Mouse (Mus musculus) G1E (cell line): ENCODE measurements around the gene Olfr1242. TPM values are rescaled to one million over a fixed set of nuclear protein-coding genes. Genes with fewer than 3 reads are reported as not detected.

ENCODE experiments used
- ATAC-seq: 2 replicates; pipeline ENCODE4 v1.8.0; 2016; ENCODE audit warnings: mild to moderate bottlenecking; ENCODE audit not compliant: insufficient number of reproducible peaks, poor library complexity, low FRiP score, severe bottlenecking; ENCODE audit errors: extremely low read depth
- DNase-seq: peaks from one replicate; pipeline ENCODE4 v3.0.0; 2012; ENCODE audit warnings: low spot score
- H3K27me3 ChIP-seq: 2 replicates; pipeline ENCODE4 v1.6.1; 2012; ENCODE audit warnings: mild to moderate bottlenecking, low read length, inconsistent platforms; ENCODE audit not compliant: insufficient read depth
- H3K36me3 ChIP-seq: replicated peaks from 2 replicates; pipeline ENCODE3; 2012; ENCODE audit warnings: mild to moderate bottlenecking, inconsistent platforms
- H3K4me1 ChIP-seq: 2 replicates; pipeline ENCODE4 v1.6.1; 2012; ENCODE audit warnings: low read depth, low read length, inconsistent platforms, mixed read lengths; ENCODE audit not compliant: insufficient read depth
- H3K4me3 ChIP-seq: 2 replicates; pipeline ENCODE4 v1.5.1; 2012; ENCODE audit warnings: low read depth, mild to moderate bottlenecking, inconsistent platforms, low read length, moderate library complexity, mixed read lengths
- H3K9me3 ChIP-seq: replicated peaks from 2 replicates; pipeline ENCODE4 v1.6.1; 2012; ENCODE audit warnings: inconsistent platforms
- CTCF ChIP-seq: IDR thresholded peaks from 2 replicates; pipeline ENCODE4 v1.5.1; 2012; ENCODE audit warnings: low read depth, low read length, inconsistent platforms, mixed read lengths
- GATA1 ChIP-seq: IDR thresholded peaks from 2 replicates; pipeline ENCODE4 v1.6.1; 2012; ENCODE audit warnings: borderline replicate concordance, low read length, inconsistent platforms, mixed read lengths
- GATA2 ChIP-seq: IDR thresholded peaks from 2 replicates; pipeline ENCODE4 v1.6.1; 2012; ENCODE audit warnings: low read depth, low read length, inconsistent platforms, borderline replicate concordance
- POLR2AphosphoS5 ChIP-seq: IDR thresholded peaks from 2 replicates; pipeline ENCODE4 v1.6.1; 2012; ENCODE audit warnings: low read depth, low read length, inconsistent platforms; ENCODE audit not compliant: insufficient replicate concordance
- TAL1 ChIP-seq: conservative IDR thresholded peaks from 2 replicates; pipeline ENCODE4 v1.6.1; 2012; ENCODE audit warnings: low read depth, low read length, inconsistent platforms, mixed read lengths
- polyA plus RNA-seq: library from polyadenylated mRNA; stranded (reverse); fragments of >175 nt; gene quantifications from 2 replicates; pipeline ENCODE4 v1.2.3, GENCODE M21; 2012
- total RNA-seq, 2 experiments: library from RNA; stranded (forward) in 1 of 2; stranded (reverse) in 1 of 2; fragments of 200-1000 nt in 1 of 2; fragments of >200 nt in 1 of 2; fragmentation: Nextera tagmentation in 1 of 2; gene quantifications; 2 replicates each; pipeline ENCODE4 v1.2.3; 2014 to 2017

The Olfr1242 gene
- total RNA-seq (2014; fragmentation: Nextera tagmentation): not detected in 2 replicates
- total RNA-seq (2017): not detected in 2 replicates
- polyA plus RNA-seq: not detected in 2 replicates

DNA sequence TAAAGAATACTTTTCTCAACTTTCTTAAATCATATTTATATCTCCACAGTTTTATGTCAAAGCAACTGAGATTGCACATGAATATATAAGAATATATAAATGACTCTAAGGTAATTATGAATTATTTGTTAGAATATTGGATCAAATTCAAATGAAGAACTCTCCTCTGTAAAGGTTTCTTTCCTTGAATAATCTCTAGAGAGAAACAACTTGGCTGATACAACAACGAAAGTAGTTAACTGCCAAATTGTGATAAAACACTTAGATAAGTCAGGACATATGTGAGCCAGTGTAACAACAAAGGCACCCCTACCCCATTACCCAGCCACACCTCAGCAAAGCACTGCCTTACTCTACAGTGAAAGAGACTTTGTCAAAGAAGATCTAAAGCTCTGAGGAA lies at the start of gene Olfr1242:
Gene Olfr1242 (minus strand): TSS at position 101 of the 400 bp plus-strand sequence.
- Histone ChIP-seq H3K9me3 (no peaks in the 10 kb centered on the region), H3K27me3 (no peaks in the 10 kb centered on the region), H3K36me3 (no peaks in the 10 kb centered on the region), H3K4me1 (no peaks in the 10 kb centered on the region), H3K4me3 (no peak within 1 kb of the TSS)
- TF ChIP-seq TAL1 (no peak), GATA1 (no peak), POLR2AphosphoS5 (no peak), CTCF (no peak), GATA2 (no peak)
- ATAC-seq (no peak), DNase-seq (no peak)

- no peaks in the 10 kb centered on the region for H3K36me3 ChIP-seq
- H3K4me1 ChIP-seq: no peaks in the 10 kb centered on the region
- DNase-seq (no peak), ATAC-seq (no peak)
- peaks cover 12% of the 10 kb centered on the region for H3K9me3 ChIP-seq
- no peaks in the 10 kb centered on the region for H3K27me3 ChIP-seq
- no peak overlapping the region for H3K4me3 ChIP-seq
- no peak for TF ChIP-seq GATA2
Measured at GRCm38 (mm10) chr2:89544516-89544915, 46.4 kb upstream of the Olfr1242 start.

GRCm38 (mm10) chr2:89539923-89540322 lies 41.8 kb upstream of the Olfr1242 start:
- H3K4me1 ChIP-seq: no peaks in the 10 kb centered on the region
- no peak overlapping the region for H3K4me3 ChIP-seq
- H3K36me3 ChIP-seq: no peaks in the 10 kb centered on the region
- TF ChIP-seq GATA1: no peak
- TF ChIP-seq TAL1: no peak
- H3K27me3 ChIP-seq: no peaks in the 10 kb centered on the region
- DNase-seq (no peak), ATAC-seq (no peak)
- peaks cover 6% of the 10 kb centered on the region for H3K9me3 ChIP-seq

- Histone ChIP-seq H3K27me3 (no peaks in the 10 kb centered on the region), H3K4me1 (no peaks in the 10 kb centered on the region), H3K4me3 (no peak within 1 kb of the TSS), H3K9me3 (0 out of 2 replicates have a peak, but pooled peaks cover 5% of the 10 kb centered on the region), H3K36me3 (no peaks in the 10 kb centered on the region)
- TF ChIP-seq GATA2 (no peak), GATA1 (no peak), CTCF (no peak)
- no peak for ATAC-seq
- no peak for DNase-seq
Measured at GRCm38 (mm10) chr2:89531387-89531786, 33.3 kb upstream of the Olfr1242 start, which contains the start of gene Olfr1243. Olfr1243 (minus strand) TSS chr2:89531487.

GRCm38 (mm10) chr2:89487026-89487425 lies 11.1 kb downstream of the Olfr1242 start, which contains the start of gene Olfr1241:
Olfr1241 (minus strand) TSS chr2:89487126.
- no peaks in the 10 kb centered on the region for H3K4me1 ChIP-seq
- TF ChIP-seq TAL1 (no peak), GATA1 (no peak), POLR2AphosphoS5 (no peak), GATA2 (no peak)
- H3K9me3 ChIP-seq: no peaks in the 10 kb centered on the region
- DNase-seq (no peak), ATAC-seq (no peak)
- no peak within 1 kb of the TSS for H3K4me3 ChIP-seq
- H3K36me3 ChIP-seq: no peaks in the 10 kb centered on the region
- H3K27me3 ChIP-seq: no peaks in the 10 kb centered on the region

DNA sequence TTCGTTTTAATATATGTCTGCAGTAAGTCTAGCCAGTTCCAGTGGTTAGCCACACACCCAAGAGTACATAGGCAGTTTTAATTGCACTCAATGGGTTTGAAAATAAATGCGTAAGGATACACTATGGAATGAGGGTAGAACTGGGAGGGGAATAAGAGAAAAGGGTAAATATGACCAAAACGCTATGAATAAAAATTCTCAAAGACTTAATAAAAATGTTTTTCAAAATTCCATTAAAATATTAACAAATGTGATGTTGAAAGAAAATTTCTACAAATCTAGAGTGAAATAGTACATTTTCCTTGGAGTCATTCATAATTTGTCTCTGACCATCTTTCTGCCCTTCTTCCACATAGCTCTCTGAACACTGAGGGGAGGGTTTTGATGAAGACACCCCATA lies 55.2 kb downstream of the Olfr1242 start, which contains the start of gene Olfr1240:
Gene Olfr1240 (minus strand): TSS at position 101 of the 400 bp plus-strand sequence.
- H3K4me1 ChIP-seq: no peaks in the 10 kb centered on the region
- DNase-seq (no peak), ATAC-seq (no peak)
- H3K27me3 ChIP-seq: no peaks in the 10 kb centered on the region
- H3K9me3 ChIP-seq: no peaks in the 10 kb centered on the region
- no peak for TF ChIP-seq CTCF
- TF ChIP-seq POLR2AphosphoS5: no peak
- no peak for TF ChIP-seq GATA2
- TF ChIP-seq GATA1: no peak
- TF ChIP-seq TAL1: no peak
- no peaks in the 10 kb centered on the region for H3K36me3 ChIP-seq
- H3K4me3 ChIP-seq: no peak within 1 kb of the TSS

Other genes with a start within 250 kb of the Olfr1242 start
- not detected in 2 replicates for gene Olfr1228, start 244.3 kb downstream of the Olfr1242 start, total RNA-seq (2014; fragmentation: Nextera tagmentation)
- gene Olfr1228, start 244.3 kb downstream of the Olfr1242 start, total RNA-seq (2017): 0.05 TPM in 1 of 2 replicates, not detected in the other
- gene Olfr1228, start 244.3 kb downstream of the Olfr1242 start, polyA plus RNA-seq: not detected in 2 replicates
- not detected in 2 replicates for gene Olfr1229, start 210.3 kb downstream of the Olfr1242 start, total RNA-seq (2014; fragmentation: Nextera tagmentation)
- 0.16 and 0.17 TPM in 2 replicates for gene Olfr1229, start 210.3 kb downstream of the Olfr1242 start, total RNA-seq (2017)
- not detected in 2 replicates for gene Olfr1229, start 210.3 kb downstream of the Olfr1242 start, polyA plus RNA-seq
- gene Olfr1230, start 201.1 kb downstream of the Olfr1242 start, total RNA-seq (2014; fragmentation: Nextera tagmentation): not detected in 2 replicates
- 0.41 TPM in 1 of 2 replicates, not detected in the other for gene Olfr1230, start 201.1 kb downstream of the Olfr1242 start, total RNA-seq (2017)
- gene Olfr1230, start 201.1 kb downstream of the Olfr1242 start, polyA plus RNA-seq: not detected in 2 replicates
- not detected in 2 replicates for gene Olfr1231, start 191.3 kb downstream of the Olfr1242 start, total RNA-seq (2014; fragmentation: Nextera tagmentation)
- gene Olfr1231, start 191.3 kb downstream of the Olfr1242 start, total RNA-seq (2017): 0.12 and 0.22 TPM in 2 replicates
- gene Olfr1231, start 191.3 kb downstream of the Olfr1242 start, polyA plus RNA-seq: not detected in 2 replicates
- gene Olfr1232, start 168.7 kb downstream of the Olfr1242 start, total RNA-seq (2014; fragmentation: Nextera tagmentation): not detected in 2 replicates
- gene Olfr1232, start 168.7 kb downstream of the Olfr1242 start, total RNA-seq (2017): not detected in 2 replicates
- gene Olfr1232, start 168.7 kb downstream of the Olfr1242 start, polyA plus RNA-seq: not detected in 2 replicates
- gene Olfr1233, start 155.9 kb downstream of the Olfr1242 start, total RNA-seq (2014; fragmentation: Nextera tagmentation): not detected in 2 replicates
- gene Olfr1233, start 155.9 kb downstream of the Olfr1242 start, total RNA-seq (2017): under 0.01 and 0.16 TPM in 2 replicates
- gene Olfr1233, start 155.9 kb downstream of the Olfr1242 start, polyA plus RNA-seq: not detected in 2 replicates
- gene Olfr1234, start 133.5 kb downstream of the Olfr1242 start, total RNA-seq (2014; fragmentation: Nextera tagmentation): not detected in 2 replicates
- 0.06 and 0.22 TPM in 2 replicates for gene Olfr1234, start 133.5 kb downstream of the Olfr1242 start, total RNA-seq (2017)
- not detected in 2 replicates for gene Olfr1234, start 133.5 kb downstream of the Olfr1242 start, polyA plus RNA-seq
- gene Olfr1238, start 88.7 kb downstream of the Olfr1242 start, total RNA-seq (2014; fragmentation: Nextera tagmentation): not detected in 2 replicates
- gene Olfr1238, start 88.7 kb downstream of the Olfr1242 start, total RNA-seq (2017): 0.11 and 0.12 TPM in 2 replicates
- gene Olfr1238, start 88.7 kb downstream of the Olfr1242 start, polyA plus RNA-seq: not detected in 2 replicates
- gene Olfr1239, start 77.9 kb downstream of the Olfr1242 start, total RNA-seq (2014; fragmentation: Nextera tagmentation): not detected in 2 replicates
- gene Olfr1239, start 77.9 kb downstream of the Olfr1242 start, total RNA-seq (2017): 0.16 and 0.23 TPM in 2 replicates
- gene Olfr1239, start 77.9 kb downstream of the Olfr1242 start, polyA plus RNA-seq: not detected in 2 replicates
- gene Olfr1240, start 55.3 kb downstream of the Olfr1242 start, total RNA-seq (2014; fragmentation: Nextera tagmentation): not detected in 2 replicates
- 0.05 and 0.23 TPM in 2 replicates for gene Olfr1240, start 55.3 kb downstream of the Olfr1242 start, total RNA-seq (2017)
- gene Olfr1240, start 55.3 kb downstream of the Olfr1242 start, polyA plus RNA-seq: not detected in 2 replicates
- gene Olfr1241, start 11.2 kb downstream of the Olfr1242 start, total RNA-seq (2014; fragmentation: Nextera tagmentation): not detected in 2 replicates
- 0.06 TPM in 1 of 2 replicates, not detected in the other for gene Olfr1241, start 11.2 kb downstream of the Olfr1242 start, total RNA-seq (2017)
- gene Olfr1241, start 11.2 kb downstream of the Olfr1242 start, polyA plus RNA-seq: not detected in 2 replicates
- gene Olfr1243, start 33.2 kb upstream of the Olfr1242 start, total RNA-seq (2014; fragmentation: Nextera tagmentation): not detected in 2 replicates
- gene Olfr1243, start 33.2 kb upstream of the Olfr1242 start, total RNA-seq (2017): 0.23 and 0.38 TPM in 2 replicates
- gene Olfr1243, start 33.2 kb upstream of the Olfr1242 start, polyA plus RNA-seq: not detected in 2 replicates
- not detected in 2 replicates for gene Olfr1245, start 80.1 kb upstream of the Olfr1242 start, total RNA-seq (2014; fragmentation: Nextera tagmentation)
- gene Olfr1245, start 80.1 kb upstream of the Olfr1242 start, total RNA-seq (2017): 0.46 TPM in 1 of 2 replicates, not detected in the other
- gene Olfr1245, start 80.1 kb upstream of the Olfr1242 start, polyA plus RNA-seq: not detected in 2 replicates
- not detected in 2 replicates for gene Olfr1246, start 94.8 kb upstream of the Olfr1242 start, total RNA-seq (2014; fragmentation: Nextera tagmentation)
- gene Olfr1246, start 94.8 kb upstream of the Olfr1242 start, total RNA-seq (2017): under 0.01 and 0.05 TPM in 2 replicates
- gene Olfr1246, start 94.8 kb upstream of the Olfr1242 start, polyA plus RNA-seq: not detected in 2 replicates
- gene Olfr1247, start 115.8 kb upstream of the Olfr1242 start, total RNA-seq (2014; fragmentation: Nextera tagmentation): not detected in 2 replicates
- gene Olfr1247, start 115.8 kb upstream of the Olfr1242 start, total RNA-seq (2017): 0.06 and 0.22 TPM in 2 replicates
- gene Olfr1247, start 115.8 kb upstream of the Olfr1242 start, polyA plus RNA-seq: not detected in 2 replicates
- not detected in 2 replicates for gene Olfr1248, start 119.9 kb upstream of the Olfr1242 start, total RNA-seq (2014; fragmentation: Nextera tagmentation)
- 0.17 TPM in 1 of 2 replicates, not detected in the other for gene Olfr1248, start 119.9 kb upstream of the Olfr1242 start, total RNA-seq (2017)
- gene Olfr1248, start 119.9 kb upstream of the Olfr1242 start, polyA plus RNA-seq: not detected in 2 replicates
- gene Olfr1249, start 136.6 kb upstream of the Olfr1242 start, total RNA-seq (2014; fragmentation: Nextera tagmentation): not detected in 2 replicates
- not detected in 2 replicates for gene Olfr1249, start 136.6 kb upstream of the Olfr1242 start, total RNA-seq (2017)
- gene Olfr1249, start 136.6 kb upstream of the Olfr1242 start, polyA plus RNA-seq: not detected in 2 replicates
- gene Olfr1250, start 163.1 kb upstream of the Olfr1242 start, total RNA-seq (2014; fragmentation: Nextera tagmentation): not detected in 2 replicates
- 0.12 and 0.27 TPM in 2 replicates for gene Olfr1250, start 163.1 kb upstream of the Olfr1242 start, total RNA-seq (2017)
- gene Olfr1250, start 163.1 kb upstream of the Olfr1242 start, polyA plus RNA-seq: not detected in 2 replicates
- not detected in 2 replicates for gene Olfr1251, start 173.6 kb upstream of the Olfr1242 start, total RNA-seq (2014; fragmentation: Nextera tagmentation)
- gene Olfr1251, start 173.6 kb upstream of the Olfr1242 start, total RNA-seq (2017): not detected in 2 replicates
- not detected in 2 replicates for gene Olfr1251, start 173.6 kb upstream of the Olfr1242 start, polyA plus RNA-seq
- not detected in 2 replicates for gene Olfr1252, start 226.7 kb upstream of the Olfr1242 start, total RNA-seq (2014; fragmentation: Nextera tagmentation)
- gene Olfr1252, start 226.7 kb upstream of the Olfr1242 start, total RNA-seq (2017): 0.06 and 0.11 TPM in 2 replicates
- gene Olfr1252, start 226.7 kb upstream of the Olfr1242 start, polyA plus RNA-seq: not detected in 2 replicates